Mouse (Mus musculus) mouse trophoblast stem cell (cell line): ENCODE data around the gene Asb8.

Experiments used
- in situ Hi-C, 2 experiments: fragments of 300-500 bp; cut with MseI, MboI; formaldehyde crosslinking; loops; 2 replicates in 1 of 2; 3 replicates in 1 of 2; pipeline ENCODE4 v1.15.1; 2025

Asb8 gene

DNA sequence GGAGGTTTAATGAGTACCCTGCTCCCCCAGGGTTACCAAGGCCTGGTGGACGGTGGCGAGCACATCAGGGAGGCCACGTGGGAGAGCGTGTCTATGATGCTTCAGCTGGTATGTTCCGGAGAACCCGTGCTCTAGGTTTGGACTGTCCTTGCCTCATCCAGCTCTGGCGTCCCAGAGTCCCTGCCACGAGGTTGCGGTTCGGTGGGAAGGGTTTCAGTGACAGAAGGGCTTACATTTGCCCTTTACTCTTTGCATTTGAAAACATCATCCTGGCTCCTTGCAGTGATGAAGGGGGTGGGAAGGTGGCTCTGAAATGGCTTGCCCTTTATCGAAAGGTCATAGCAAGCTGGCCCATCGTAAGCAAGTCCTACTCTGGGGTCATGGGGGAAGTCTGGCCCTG is 46.1 kb downstream of the Asb8 start:
- in situ Hi-C loops = no loop called here

DNA sequence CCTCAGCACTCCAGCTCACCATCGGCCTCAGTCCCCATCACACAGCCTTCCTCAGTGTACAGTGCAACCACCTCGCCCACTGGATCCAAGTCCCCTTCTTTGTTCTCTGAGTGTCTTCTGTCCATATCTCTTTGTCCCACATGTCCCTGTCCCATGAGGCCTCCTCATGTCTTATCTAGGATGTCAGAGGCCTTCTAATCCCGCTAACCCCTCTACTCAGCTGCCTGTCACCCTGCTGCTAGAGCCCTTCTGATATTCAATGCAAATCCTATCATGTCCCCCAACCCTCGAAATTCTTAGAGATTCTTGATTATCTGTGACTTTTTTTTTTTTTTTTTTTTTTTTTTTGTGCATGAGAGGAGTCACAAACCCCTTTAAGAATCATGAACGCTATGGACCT is 49.1 kb downstream of the Asb8 start:
- in situ Hi-C loops = no loop called here

GRCm38 (mm10) chr15:98115779-98116163 is 49.7 kb downstream of the Asb8 start:
- in situ Hi-C loops = no loop called here

- in situ Hi-C loops = no loop called here
These were observed 50.3 kb downstream of the Asb8 start for GRCm38 (mm10) chr15:98114852-98115778.

DNA sequence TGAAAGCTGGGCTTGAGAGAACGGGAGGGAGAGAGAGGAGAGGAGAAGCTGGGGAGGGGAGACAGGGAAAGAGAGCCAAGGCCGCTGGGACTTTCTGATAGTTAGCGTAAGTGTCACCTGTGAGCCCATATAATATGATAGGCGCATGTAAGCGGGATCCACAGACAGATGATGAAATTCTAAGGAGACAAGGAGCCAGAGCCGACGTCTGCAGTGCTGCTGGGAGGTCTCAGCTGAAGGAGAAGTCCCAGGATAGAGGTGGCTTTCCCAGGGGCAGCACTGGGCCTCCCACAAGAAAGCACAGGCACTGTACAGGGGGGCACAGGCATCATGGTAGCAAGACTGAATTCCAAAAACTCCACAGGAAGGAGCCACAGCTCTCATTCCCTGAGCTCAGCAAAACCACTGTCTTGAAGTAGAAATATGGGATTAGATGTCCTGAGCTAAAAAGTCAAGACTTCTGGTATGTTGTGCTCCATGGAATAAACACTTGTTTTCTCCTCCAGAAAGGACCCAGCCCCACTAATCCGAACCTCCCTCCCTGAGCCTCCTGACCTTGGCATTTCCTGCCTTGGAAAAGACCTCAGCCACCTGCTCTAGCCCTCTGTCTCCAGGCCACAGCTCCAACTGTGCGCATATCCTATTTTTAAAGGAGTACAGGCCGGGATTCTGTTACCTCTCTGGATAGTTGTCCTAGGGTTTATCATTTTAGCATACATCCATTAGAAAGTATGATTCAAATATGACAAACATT is 51.1 kb downstream of the Asb8 start:
- in situ Hi-C loops = no loop called here

DNA sequence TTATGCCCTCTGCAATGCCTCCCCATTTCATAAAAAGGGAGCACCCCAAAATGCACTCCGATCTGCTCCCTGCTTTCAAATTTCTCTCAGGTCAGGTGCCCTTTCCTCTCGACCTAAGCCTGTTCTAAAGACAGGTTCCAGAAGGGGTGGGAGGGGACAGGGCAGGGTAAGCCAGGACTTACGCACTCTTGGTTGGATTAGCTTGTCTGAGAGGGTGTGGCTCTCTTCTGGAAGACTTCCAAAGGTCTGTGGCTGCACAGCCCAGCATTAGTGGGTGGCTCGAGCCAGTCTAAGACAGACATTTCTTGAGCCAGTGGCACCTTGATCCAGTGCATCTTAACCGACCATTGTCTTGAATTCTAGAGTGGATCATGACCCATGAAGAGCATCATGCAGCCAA is 53.6 kb downstream of the Asb8 start:
- in situ Hi-C loops = no loop called here

- in situ Hi-C loops = no loop called here
These were observed 56.9 kb downstream of the Asb8 start for GRCm38 (mm10) chr15:98108297-98109152.

DNA sequence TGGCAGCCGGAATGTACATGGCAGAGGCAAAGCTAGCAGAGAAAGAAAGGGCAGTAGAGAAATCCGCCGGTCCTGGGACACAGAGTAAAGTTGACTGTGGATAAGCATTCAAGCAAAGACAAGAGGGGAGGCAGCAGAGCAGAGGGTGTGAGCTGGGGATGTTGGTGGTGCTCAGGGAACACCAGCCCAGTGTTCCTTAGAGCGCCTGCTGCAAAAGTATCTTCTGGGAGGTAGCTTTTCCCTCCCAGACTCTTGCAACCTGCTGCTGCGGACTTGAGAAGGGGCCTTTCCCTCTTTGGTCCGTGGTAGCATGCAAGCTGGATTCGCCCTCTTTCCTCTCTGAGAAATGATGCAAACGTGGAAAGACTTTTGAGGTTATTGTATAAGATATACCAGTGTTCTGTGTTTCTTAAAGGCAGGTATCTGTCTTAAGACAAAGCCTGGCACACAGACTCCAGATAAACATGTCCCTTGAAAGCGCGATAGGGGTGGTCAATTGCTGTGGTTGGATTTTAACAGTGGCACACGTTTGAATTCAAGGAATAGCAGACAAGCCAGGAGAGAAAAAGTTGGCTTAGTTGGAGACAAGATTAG is 57.6 kb downstream of the Asb8 start:
- in situ Hi-C loops = no loop called here

DNA sequence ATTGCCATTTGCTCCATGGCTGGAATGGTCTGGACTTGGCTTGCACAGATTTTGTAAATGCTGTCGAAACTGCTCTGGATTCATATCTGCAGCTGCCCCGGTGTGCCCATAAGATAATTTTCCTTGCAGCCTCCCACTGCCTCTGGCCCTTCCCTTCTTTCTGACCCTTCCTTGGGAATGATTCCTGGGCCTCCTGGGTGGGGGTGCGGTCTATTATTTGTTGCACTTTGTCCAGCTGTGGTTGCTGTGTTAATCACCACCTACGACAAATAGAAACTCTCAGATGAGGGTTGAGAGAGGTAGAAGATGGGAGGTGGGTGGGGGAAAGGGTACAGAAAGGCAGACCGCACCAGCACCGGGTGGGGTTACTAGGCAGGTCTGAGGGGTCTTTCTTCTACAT is 58.2 kb downstream of the Asb8 start:
- in situ Hi-C loops = no loop called here

DNA sequence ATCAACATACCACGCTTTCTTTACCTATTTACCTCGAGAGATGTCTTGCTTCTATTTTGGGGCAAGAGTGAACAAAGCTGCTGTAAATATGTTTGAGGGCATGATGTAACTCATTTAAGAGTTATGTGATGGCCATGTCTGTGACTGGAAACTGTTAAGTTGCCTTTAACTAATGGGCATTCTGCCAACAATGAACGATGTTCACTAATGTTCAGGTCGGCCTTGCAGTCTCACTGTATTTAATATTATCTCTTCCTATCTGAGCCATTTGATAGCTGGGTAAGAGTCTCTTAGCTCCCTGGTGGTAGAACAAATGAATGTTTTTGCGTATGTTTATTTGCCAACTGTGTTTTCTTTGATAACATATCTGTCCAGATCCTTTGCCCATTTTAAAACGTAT is 58.9 kb downstream of the Asb8 start:
- in situ Hi-C loops = no loop called here

DNA sequence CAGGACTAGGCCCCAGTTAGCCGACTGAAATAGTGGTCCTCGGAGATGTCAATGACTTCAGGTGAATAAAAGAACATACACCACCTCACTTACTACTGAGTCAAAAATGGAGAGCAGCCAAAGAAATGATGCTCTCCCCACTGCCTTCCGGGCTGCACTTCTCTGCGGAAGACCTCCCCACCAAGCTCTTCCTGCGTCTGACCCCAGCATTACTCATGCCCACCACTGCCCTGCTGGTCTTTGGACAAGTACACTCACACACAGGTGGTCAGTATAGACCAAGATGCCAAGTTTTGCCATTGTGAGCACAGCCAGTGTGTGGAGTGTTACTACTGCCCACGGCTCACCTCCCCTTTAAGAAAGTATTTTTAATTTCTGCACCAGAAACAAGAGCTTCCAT is 63.0 kb downstream of the Asb8 start:
- in situ Hi-C loops = no loop called here

DNA sequence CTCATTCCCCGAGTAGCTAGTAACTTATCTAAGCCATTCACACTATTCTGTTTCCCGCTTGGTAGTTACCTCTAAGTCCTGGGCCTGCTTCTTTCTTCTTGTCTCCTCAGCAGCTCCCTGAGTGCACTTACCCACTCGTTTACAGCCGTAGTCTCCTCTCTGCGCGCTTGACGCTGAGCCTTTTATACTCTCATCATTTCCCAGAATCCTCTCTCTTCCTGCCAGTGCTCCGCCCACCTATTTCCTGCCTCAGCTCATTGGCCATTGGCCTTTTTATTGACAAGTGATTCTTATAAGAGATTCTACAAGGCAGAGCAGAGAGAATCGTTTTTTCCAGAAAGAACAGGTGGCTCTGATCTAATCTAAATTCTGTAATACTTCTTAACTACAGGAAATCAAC is 66.9 kb downstream of the Asb8 start:
- in situ Hi-C loops = no loop called here

- in situ Hi-C loops = no loop called here
These were observed 68.5 kb downstream of the Asb8 start for GRCm38 (mm10) chr15:98096957-98097356.

DNA sequence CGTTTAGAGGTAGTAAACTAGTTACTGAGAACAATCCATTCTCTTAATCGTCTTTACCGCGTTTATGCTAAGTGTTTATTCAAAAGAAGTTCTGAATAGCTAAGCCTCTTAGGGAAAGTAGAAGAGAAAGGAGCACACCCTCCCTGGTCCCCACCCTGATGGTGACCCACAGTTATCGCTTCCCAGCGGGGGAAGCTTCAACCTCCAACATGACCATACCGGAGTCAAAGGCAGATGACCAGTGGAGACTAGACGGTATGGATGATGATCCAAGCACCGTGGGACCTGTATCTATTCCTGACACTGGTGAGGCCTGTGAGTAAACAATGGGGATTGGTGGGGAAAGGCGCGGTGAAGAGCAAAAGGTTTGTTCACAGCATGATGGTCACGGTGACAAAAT is 70.5 kb downstream of the Asb8 start:
- in situ Hi-C loops = no loop called here

DNA sequence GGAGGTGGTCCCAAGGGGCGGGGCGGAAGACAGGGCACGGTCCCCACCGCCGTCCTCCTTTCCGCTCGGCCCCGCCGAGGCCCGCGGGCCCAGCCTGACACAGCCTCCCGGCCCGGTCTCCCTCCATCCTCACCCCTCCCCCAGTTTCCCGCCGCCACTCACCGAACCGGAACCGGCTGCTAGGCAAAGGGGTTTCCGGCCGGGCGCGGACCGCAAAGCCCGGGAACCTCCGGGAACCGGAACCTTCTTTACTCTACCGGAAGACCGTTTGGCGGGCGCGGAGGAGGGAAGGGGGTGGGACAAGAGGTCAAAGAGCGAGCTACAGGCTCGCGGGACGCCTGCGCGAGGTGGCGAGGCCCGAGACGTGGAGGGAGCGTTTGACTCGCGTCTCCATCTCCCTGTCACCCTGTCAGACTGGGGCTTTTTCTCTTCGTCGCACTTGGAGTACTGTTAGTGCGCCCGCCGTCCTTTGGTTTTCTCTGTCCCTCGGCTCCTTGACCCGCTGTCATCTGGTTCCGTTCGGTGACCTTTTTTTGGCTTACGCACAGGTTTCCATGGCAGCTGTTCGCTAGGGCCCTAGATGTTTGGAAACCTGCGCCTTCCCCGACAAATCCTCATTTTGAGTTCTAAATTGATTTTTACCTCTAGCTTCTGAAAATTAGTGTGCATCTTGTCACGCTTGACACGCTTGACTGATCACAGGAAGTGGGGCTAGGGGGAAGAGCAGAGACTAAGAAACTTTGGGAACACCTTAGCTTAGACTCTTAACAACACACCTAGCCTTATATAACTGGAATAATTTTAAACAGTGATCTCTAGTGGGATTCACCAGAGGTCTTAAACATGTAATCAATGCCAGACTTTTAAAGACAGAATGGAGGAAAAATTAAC is 72.1 kb downstream of the Asb8 start, which contains the start of gene Senp1:
Gene Senp1 (minus strand): TSS at position 624 of the 891 bp plus-strand sequence.
- in situ Hi-C loops = no loop called here

DNA sequence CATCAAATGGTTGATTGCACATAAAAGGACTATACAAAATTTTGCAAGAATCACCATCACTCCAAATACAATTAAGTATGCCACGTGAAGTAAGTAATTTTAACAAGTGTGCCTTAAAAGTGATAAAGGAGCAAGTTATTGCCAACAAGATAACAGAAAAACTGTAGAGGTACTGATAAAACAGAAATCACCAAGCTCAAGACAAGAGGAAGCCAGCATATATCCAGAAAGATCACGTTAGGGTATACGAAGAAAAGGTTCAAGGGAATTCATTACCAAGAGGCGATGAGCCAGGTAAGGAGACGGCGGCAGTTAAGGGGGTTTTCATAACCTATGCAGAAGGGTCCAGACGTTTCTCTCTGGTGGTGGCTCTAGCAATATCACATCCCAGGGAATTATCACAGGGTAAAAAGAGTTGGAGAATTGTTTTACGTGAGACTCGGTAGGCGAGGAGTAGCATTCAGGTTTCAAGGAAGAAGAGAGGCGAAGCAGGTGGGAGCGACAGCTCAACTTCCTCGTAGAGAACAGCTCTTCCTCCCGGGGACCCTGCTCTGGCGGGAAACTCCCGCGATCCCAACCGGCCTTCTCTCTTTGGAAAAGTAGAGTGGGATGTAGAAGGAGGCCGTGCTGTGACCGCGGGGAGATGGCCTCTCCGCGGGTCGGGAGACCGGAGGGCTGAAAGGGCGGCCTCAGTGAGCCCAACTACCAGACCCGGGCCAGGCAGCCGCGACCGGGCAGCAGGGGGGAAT is 72.9 kb downstream of the Asb8 start, which contains the start of gene Pfkm:
Gene Pfkm (plus strand): TSS at position 218 of the 749 bp plus-strand sequence.
- in situ Hi-C loops = no loop called here

DNA sequence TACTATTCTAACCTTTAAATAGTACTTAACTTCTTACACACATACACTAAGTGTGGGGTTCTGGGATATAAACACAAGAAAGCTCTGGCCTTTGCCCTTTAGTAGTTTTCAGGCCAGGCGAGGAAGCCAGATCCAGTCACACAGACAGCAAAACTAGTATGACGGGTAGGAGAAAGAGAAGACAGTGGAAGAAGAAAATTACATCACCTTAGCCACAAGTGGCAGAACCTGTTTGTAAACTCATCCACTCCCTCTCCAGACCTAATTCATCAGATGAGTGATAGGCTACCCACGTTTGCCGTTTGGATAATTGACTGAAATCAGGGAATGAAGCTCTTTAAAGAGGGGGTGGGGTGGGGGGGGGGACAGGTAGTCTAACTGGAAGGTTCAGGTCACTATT is 73.6 kb downstream of the Asb8 start:
- in situ Hi-C loops = no loop called here

DNA sequence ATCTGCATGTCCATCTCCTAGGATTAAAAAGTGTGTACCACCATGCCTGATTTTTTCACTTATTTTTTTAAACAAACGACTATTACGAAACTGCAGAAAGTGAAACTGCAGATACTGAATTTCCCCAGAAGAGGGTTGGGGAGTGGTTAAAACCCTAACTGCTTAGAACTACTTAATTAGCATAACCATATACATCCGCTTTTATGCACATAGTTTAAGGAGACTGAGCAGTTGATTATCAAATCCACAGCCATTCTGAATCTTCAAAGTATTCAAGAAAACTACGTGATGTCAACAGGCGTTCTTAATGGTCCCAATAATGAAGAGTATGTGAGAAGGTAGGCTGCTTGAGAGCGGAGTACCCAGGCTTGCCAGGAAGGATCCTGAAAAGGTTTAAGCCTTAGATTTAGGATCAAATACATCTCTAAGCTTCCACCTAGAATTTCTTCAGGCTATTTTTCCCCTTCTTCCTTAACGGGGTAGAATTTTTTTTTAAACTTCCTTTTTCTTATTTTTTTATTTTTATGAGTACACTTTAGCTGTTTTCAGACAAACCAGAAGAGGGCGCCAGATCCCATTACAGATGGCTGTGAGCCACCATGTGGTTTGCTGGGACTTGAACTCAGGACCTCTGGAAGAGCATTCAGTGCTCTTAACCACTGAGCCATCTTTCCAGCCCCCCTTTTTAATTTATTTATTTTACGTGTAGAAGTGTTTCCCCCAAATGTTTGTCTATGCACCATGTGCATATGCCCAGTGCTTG is 75.8 kb downstream of the Asb8 start:
- in situ Hi-C loops = loop anchor here (5.0 kb wide), 2 partner anchors 63 to 83 kb away; no protein-coding TSS in a partner anchor

GRCm38 (mm10) chr15:98088889-98089288 is 76.5 kb downstream of the Asb8 start:
- in situ Hi-C loops = loop anchor here (5.0 kb wide), 2 partner anchors 63 to 83 kb away; no protein-coding TSS in a partner anchor
